Mouse (Mus musculus) heart, embryonic 11.5 days (tissue): ENCODE measurements around the gene Ccdc194. TPM values are rescaled to one million over a fixed set of nuclear protein-coding genes. Genes with fewer than 3 reads are reported as not detected.

Experiments used
- ATAC-seq: fragments of 200-750 bp; cut with Nextera tagmentation; replicated peaks from 2 replicates; pipeline ENCODE4 v1.8.0; 2017; ENCODE audit warnings: moderate library complexity; ENCODE audit not compliant: insufficient number of reproducible peaks, low FRiP score, low TSS enrichment
- H3K27ac ChIP-seq: fragments of 300-500 bp; sonication (generic); 2 replicates; pipeline ENCODE4 v1.5.1; 2014; ENCODE audit warnings: mild to moderate bottlenecking, low read depth, low read length
- H3K27me3 ChIP-seq: fragments of 300-500 bp; sonication (generic); 2 replicates; pipeline ENCODE4 v1.6.1; 2014; ENCODE audit warnings: mild to moderate bottlenecking, low read length, mixed read lengths; ENCODE audit not compliant: control insufficient read depth, insufficient read depth
- H3K36me3 ChIP-seq: fragments of 300-500 bp; sonication (generic); 2 replicates; pipeline ENCODE4 v1.6.1; 2014; ENCODE audit warnings: mild to moderate bottlenecking, low read length, moderate library complexity, mixed read lengths; ENCODE audit not compliant: control insufficient read depth, insufficient read depth
- H3K4me1 ChIP-seq: fragments of 300-500 bp; sonication (generic); 2 replicates; pipeline ENCODE4 v1.6.1; 2014; ENCODE audit warnings: low read length; ENCODE audit not compliant: control insufficient read depth, insufficient read depth
- H3K4me2 ChIP-seq: fragments of 300-500 bp; sonication (generic); 2 replicates; pipeline ENCODE4 v1.6.1; 2014; ENCODE audit warnings: mild to moderate bottlenecking, moderate library complexity
- H3K4me3 ChIP-seq: fragments of 300-500 bp; sonication (generic); 2 replicates; pipeline ENCODE4 v1.5.1; 2014; ENCODE audit warnings: low read depth, low read length
- H3K9ac ChIP-seq: fragments of 300-500 bp; sonication (generic); 2 replicates; pipeline ENCODE4 v1.6.1; 2014; ENCODE audit warnings: mild to moderate bottlenecking, low read depth, low read length, moderate library complexity
- H3K9me3 ChIP-seq: fragments of 300-500 bp; sonication (generic); replicated peaks from 2 replicates; pipeline ENCODE4 v1.6.1; 2016; ENCODE audit warnings: low read length; ENCODE audit not compliant: control insufficient read depth
- WGBS: fragments of 180-500 bp; shearing (Covaris S2); extraction: QIAGEN DNeasy Blood & Tissue Kit; methylation state at CpG from one replicate; pipeline ENCODE4 v1.1.7; 2014; ENCODE audit not compliant: insufficient replicate concordance; 5-methylcytosine and 5-hydroxymethylcytosine counted together
- polyA plus RNA-seq: library from polyadenylated mRNA; unstranded; fragments of >200 nt; fragmentation: Nextera tagmentation; extraction: Ambion mirVana; gene quantifications from 2 replicates; pipeline ENCODE4 v1.2.1, GENCODE M21; 2014

Ccdc194 gene
- polyA plus RNA-seq, 1 experiment from 2014 or later: 1.3 TPM

- Histone ChIP-seq H3K4me3 (no peak overlapping the region), H3K4me1 (peaks cover 8% of the 10 kb centered on the region), H3K9ac (no peak overlapping the region), H3K4me2 (no peak overlapping the region), H3K36me3 (peaks cover 2% of the 10 kb centered on the region; the same call in 1 of the 2 replicates), H3K27me3 (peaks cover 66% of the 10 kb centered on the region), H3K27ac (no peak overlapping the region), H3K9me3 (0 out of 2 replicates have a peak, but pooled peaks cover 3% of the 10 kb centered on the region)
- WGBS: 56% methylated on average over 3 of the region's 3 CpGs
- ATAC-seq: no peak
Measured at GRCm38 (mm10) chr8:71560071-71560470, 34.6 kb upstream of the Ccdc194 start.

- Histone ChIP-seq H3K9ac (no peak overlapping the region), H3K27ac (no peak overlapping the region), H3K4me2 (peak overlapping the region; percentile 74), H3K9me3 (0 out of 2 replicates have a peak, but pooled peaks cover 2% of the 10 kb centered on the region), H3K4me3 (peak overlapping the region; percentile 44), H3K4me1 (peaks cover 8% of the 10 kb centered on the region), H3K36me3 (peaks cover 2% of the 10 kb centered on the region; the same call in 1 of the 2 replicates), H3K27me3 (peaks cover 66% of the 10 kb centered on the region)
- 3% methylated on average over 24 of the region's 24 CpGs for WGBS
- peak; percentile 45 for ATAC-seq
Measured at GRCm38 (mm10) chr8:71558958-71559690, 33.6 kb upstream of the Ccdc194 start.

- H3K9me3 ChIP-seq: no peaks in the 10 kb centered on the region
- peak within 1 kb of the TSS; percentile 74 for H3K4me2 ChIP-seq
- H3K36me3 ChIP-seq: no peaks in the 10 kb centered on the region
- 4% methylated on average over 70 of the region's 70 CpGs for WGBS
- H3K4me1 ChIP-seq: peaks cover 8% of the 10 kb centered on the region
- no peak for ATAC-seq
- H3K4me3 ChIP-seq: peak within 1 kb of the TSS; percentile 44
- H3K9ac ChIP-seq: peak within 1 kb of the TSS; percentile 56; the same call in 1 of the 2 replicates
- H3K27me3 ChIP-seq: peaks cover 64% of the 10 kb centered on the region
- no peak within 1 kb of the TSS for H3K27ac ChIP-seq
Measured at GRCm38 (mm10) chr8:71558071-71558957, 32.8 kb upstream of the Ccdc194 start, which contains the start of gene Tmem221. Gene Tmem221 (minus strand): TSS chr8:71558871.

- Histone ChIP-seq H3K27ac (no peak overlapping the region), H3K4me2 (no peak overlapping the region; the same call in 1 of the 2 replicates), H3K9ac (no peak overlapping the region), H3K4me1 (peaks cover 13% of the 10 kb centered on the region), H3K36me3 (no peaks in the 10 kb centered on the region), H3K9me3 (no peaks in the 10 kb centered on the region), H3K27me3 (peaks cover 37% of the 10 kb centered on the region), H3K4me3 (no peak overlapping the region)
- ATAC-seq: no peak
- 82% methylated on average over 2 of the region's 2 CpGs for WGBS
Measured at GRCm38 (mm10) chr8:71554644-71555043, 29.1 kb upstream of the Ccdc194 start.

- no peak for ATAC-seq
- no peaks in the 10 kb centered on the region for H3K36me3 ChIP-seq
- no peak overlapping the region for H3K9ac ChIP-seq
- 84% methylated on average over 6 of the region's 6 CpGs for WGBS
- H3K4me1 ChIP-seq: peaks cover 12% of the 10 kb centered on the region
- H3K27ac ChIP-seq: no peak overlapping the region
- H3K4me3 ChIP-seq: no peak overlapping the region
- H3K27me3 ChIP-seq: peaks cover 31% of the 10 kb centered on the region
- no peak overlapping the region for H3K4me2 ChIP-seq
- H3K9me3 ChIP-seq: no peaks in the 10 kb centered on the region
Measured at GRCm38 (mm10) chr8:71554001-71554400, 28.5 kb upstream of the Ccdc194 start.

- WGBS: 51% methylated on average over 6 of the region's 6 CpGs
Measured at GRCm38 (mm10) chr8:71552770-71553169, 27.3 kb upstream of the Ccdc194 start.

GRCm38 (mm10) chr8:71550754-71551153, 25.2 kb upstream of the Ccdc194 start:
- Histone ChIP-seq H3K36me3 (peaks cover 8% of the 10 kb centered on the region), H3K9me3 (no peaks in the 10 kb centered on the region), H3K9ac (no peak overlapping the region), H3K4me2 (no peak overlapping the region), H3K27me3 (peaks cover 4% of the 10 kb centered on the region; the same call in 1 of the 2 replicates), H3K4me3 (no peak overlapping the region), H3K4me1 (0 out of 2 replicates have a peak, but pooled peaks cover 5% of the 10 kb centered on the region), H3K27ac (no peak overlapping the region)
- WGBS: 72% methylated on average over 7 of the region's 7 CpGs
- no peak for ATAC-seq

More at GRCm38 (mm10) chr8:71552770-71553169, 27.3 kb upstream of the Ccdc194 start:
- peaks cover 3% of the 10 kb centered on the region for H3K36me3 ChIP-seq
- H3K27me3 ChIP-seq: peaks cover 18% of the 10 kb centered on the region
- H3K4me3 ChIP-seq: no peak overlapping the region
- no peak overlapping the region for H3K27ac ChIP-seq
- ATAC-seq: no peak
- 0 out of 2 replicates have a peak, but pooled peaks cover 5% of the 10 kb centered on the region for H3K4me1 ChIP-seq
- no peak overlapping the region for H3K4me2 ChIP-seq
- no peaks in the 10 kb centered on the region for H3K9me3 ChIP-seq
- H3K9ac ChIP-seq: no peak overlapping the region

GRCm38 (mm10) chr8:71547590-71547989, 22.1 kb upstream of the Ccdc194 start:
- Histone ChIP-seq H3K9ac (no peak overlapping the region), H3K9me3 (no peaks in the 10 kb centered on the region), H3K27ac (no peak overlapping the region), H3K27me3 (no peaks in the 10 kb centered on the region), H3K4me1 (0 out of 2 replicates have a peak, but pooled peaks cover 10% of the 10 kb centered on the region), H3K4me2 (no peak overlapping the region), H3K36me3 (peaks cover 11% of the 10 kb centered on the region), H3K4me3 (no peak overlapping the region)
- 84% methylated on average over 7 of the region's 7 CpGs for WGBS
- ATAC-seq: no peak
